Mouse (Mus musculus) thymus, postnatal 14 days (tissue): ENCODE results near the gene Rxfp1.
A peak's percentile ranks its signal among the peaks of the same experiment; 100 is the strongest.
"Not testable (repeated sequence)": the region's sequence is repeated elsewhere in the genome, so short reads cannot be mapped to it uniquely, and the experiment has no call there.

Source experiments
- DNase-seq: peaks from one replicate; pipeline ENCODE4 v3.0.0; 2021

Gene Rxfp1

GRCm38 (mm10) chr3:79737780-79738179 lies at the start of gene Rxfp1:
Rxfp1 (minus strand) TSS chr3:79737880.
- no peak for DNase-seq

DNA sequence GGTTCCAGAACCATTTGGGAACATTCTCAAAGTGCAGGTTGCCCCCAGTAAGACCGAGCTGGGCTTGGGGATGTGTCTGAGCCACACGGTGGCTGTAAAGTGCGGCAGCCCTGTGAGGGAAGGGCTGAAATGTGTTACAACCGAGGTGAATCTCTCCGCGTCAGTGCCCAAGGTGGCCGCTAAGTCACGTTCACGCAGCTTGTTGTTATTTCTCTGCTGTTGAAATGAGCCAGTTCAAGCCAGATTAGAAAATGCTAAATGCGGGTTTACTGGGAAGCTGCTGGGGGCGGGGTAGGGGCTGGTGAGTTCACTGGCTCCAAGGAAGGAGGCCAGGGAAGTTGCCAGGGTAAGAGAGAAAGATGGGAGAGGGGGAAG lies 46.7 kb upstream of the Rxfp1 start:
- DNase-seq, result no peak

GRCm38 (mm10) chr3:79783630-79784361 lies 46.1 kb upstream of the Rxfp1 start:
- no peak for DNase-seq

- DNase-seq, result no peak
These were observed 35.0 kb upstream of the Rxfp1 start for GRCm38 (mm10) chr3:79772701-79773100.

DNA sequence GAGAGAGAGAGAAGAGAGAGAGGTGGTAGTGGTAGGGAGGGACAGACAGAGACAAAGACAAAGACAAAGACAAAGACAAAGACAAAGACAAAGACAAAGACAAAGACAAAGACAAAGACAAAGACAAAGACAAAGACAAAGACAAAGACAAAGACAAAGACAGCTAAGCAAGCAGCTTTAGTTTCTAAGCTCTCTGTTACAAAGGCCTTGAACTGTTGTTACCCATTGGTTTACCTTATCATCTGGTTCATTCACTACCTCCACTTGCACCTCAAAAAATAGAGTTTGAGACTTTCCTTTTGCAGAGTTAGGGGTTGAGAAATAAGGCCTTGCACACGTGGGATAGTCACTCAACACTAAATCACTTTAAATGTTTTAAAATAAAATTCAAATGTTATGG lies 16.1 kb upstream of the Rxfp1 start:
- no peak for DNase-seq

- DNase-seq, result peak; percentile 4
These were observed 8.9 kb upstream of the Rxfp1 start for GRCm38 (mm10) chr3:79746585-79746984.

- no peak for DNase-seq
These were observed 7.4 kb upstream of the Rxfp1 start for GRCm38 (mm10) chr3:79745101-79745500.

GRCm38 (mm10) chr3:79744415-79744814 lies 6.7 kb upstream of the Rxfp1 start:
- DNase-seq, result no peak

DNA sequence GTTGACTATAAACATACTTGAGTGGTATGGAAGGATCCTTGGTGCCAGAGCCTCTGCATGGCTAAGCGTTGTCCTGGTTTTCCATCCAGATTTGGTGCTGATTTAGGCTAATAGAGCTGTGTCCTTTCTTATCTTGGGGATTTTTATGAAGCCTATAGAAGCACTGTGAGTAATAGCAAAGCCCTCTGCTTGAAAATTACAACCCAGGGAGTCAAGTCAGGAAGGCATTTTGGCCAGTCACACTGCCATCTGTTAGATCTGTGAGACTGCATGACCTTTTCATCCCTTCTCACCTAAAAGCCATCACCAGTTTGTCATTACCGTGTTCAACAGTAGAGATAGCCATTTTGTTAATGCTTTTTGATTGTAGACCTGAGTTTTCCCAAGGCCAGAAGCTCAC lies 2.7 kb upstream of the Rxfp1 start:
- no peak for DNase-seq

GRCm38 (mm10) chr3:79738451-79738850 lies 771 bp upstream of the Rxfp1 start:
- no peak for DNase-seq

DNA sequence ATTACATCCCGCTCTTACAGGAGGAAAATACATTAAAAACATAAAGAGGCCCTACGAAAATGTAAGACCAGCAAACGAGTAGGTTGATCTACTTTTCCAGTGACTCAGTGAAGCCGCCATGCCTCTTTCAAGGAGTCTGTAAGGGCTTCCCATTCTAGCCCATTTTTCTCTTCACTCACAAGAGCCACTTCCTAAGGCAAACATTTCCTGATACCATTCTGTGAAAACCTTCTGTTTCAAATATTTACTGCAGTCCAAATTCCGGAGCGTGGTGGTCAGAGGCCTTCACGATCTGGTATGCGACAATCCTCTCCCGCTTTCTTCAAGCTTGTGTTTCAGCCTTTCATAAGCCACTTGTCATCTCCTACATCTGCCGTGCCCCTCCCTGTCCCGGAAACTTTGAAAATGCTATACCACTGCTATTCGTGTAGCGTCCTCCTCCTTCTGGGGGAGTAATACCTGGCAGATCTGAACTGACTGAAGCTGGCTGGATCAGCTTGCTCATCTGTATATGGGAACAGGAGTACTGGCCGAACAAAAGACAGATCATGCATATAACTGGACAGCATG lies 11.1 kb downstream of the Rxfp1 start:
- no peak for DNase-seq

GRCm38 (mm10) chr3:79720756-79721484 lies 16.8 kb downstream of the Rxfp1 start:
- DNase-seq, result no peak

DNA sequence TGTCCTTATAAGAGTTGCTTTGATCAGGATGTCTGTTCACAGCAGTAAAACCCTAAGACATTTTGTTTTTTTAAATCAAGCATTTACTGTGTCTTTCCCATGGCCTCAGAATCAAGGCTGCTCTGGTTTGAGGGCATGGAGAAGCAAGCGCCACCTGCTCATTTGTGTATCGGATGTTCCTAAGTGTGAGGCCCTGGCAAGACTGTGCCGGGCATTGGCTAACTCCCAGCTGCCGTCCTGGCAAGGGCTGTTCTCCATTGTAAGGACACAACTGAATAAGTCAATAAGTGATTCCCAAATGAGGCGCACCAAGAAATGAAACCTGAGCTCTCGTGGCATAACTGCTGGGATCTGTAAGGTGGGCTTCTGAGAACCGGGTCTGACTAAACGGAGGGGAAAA lies 31.2 kb downstream of the Rxfp1 start:
- DNase-seq, result no peak

DNA sequence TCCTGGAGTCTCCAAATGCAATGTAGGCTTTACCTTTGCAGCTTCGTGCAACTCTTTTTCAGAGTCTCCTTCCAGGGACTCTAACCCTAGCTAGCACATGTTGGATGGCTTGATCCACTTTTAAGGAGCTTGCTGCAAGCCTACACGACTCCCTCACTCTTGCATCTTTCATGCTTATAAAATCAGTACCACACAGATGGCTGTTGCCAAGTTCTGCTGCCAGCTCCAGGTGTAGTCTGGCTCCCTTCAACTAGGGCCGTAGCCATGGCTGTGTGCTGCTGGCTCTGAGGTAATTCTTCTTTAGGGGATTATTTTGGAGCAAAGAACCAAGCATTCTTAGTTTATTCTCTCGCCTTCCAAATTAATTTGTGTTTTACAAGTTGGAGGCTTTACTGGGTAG lies 34.5 kb downstream of the Rxfp1 start:
- no peak for DNase-seq

DNA sequence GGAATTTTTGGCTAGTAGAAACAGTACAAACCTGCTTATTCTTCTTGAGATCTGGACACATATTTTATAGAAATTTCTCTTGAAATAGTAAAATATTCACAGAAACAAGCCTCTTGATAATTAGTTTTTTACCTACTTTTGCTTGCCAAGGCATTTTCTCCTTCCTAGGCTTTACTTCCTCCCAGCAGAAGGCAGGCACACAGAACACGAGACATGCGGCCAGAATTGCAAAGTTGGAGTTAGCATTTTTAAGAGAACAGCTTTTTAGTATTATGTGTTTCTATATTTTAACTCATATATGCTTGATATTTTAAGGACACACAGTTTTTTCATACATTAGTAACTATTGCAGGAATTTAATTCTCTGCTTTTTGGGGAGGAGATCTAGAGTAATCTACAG lies 45.7 kb downstream of the Rxfp1 start:
- no peak for DNase-seq

- DNase-seq, result no peak
These were observed 47.5 kb downstream of the Rxfp1 start for GRCm38 (mm10) chr3:79690111-79690651.

DNA sequence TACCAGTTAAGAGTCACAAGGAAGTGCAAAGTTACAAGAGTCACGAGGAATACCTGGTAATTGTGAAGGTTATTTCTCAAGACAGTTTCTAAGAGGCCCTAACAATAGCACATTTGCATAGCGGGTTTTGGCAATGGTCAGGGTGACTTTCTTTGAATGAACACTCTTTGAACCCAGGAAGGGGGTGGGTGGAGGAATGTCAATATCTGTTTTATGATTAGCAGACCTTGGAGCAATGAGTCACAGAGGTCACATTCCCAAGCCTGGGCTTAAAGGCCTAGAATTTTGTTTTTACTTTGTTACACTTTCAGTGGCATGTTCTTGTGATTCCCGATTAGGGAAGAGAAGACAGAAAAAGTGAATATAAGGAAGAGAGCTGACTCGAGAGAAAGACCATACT lies 49.6 kb downstream of the Rxfp1 start:
- DNase-seq, result not testable (repeated sequence)

DNA sequence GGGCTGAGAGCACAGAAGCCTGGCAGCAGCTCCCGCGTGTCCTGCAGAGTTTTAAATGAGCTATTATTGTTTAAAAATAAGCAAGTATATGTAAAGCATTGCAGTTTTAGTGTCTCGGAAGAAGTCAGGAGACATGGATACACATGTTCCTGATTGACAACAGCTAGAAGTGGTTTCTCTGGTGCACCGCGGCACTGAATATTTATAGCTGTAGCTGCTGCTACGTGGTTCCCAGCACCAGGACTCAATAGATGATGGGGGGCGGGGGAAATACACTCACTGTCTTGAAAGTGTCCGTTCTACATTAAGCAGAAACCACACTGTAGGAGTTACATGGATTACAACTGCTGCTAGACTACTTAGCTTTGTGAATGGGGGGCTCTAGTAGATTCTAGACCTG lies 54.2 kb downstream of the Rxfp1 start:
- no peak for DNase-seq

DNA sequence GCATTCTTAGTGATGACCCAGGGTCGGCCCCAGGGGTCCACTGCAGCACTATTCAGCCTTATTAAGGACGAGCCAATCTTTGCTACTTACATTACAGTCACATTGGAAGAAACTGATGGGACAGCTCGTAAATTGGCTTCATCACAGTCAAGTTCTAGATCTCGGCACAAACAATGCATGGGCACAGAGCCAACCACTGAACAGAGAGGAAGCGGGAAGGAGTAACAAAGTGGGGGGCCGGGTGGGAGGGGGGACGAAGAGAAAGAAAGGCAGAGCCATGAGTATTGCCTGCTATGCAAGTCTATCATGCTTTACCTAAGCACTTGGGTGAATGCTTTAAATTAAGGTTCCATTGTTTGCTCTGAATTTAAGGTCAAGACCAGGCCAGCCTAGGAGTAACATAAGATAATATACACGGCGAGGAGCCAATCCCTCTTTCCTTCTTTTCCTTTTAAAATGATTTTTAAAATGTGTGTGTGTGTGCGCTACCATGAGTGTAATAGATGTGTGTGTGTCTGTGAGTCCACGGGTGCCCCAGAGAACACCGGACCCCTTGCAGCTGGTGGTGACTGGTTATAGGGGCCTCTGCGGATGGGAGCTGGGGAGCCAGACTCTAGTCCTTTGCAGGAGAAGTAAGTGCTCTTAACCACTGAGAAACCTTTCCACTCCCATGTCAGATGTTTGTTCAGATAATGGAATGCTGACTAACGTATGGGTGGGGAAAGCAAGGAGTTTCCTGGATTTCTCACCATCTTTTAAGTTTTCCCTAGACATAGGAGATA lies 55.1 kb downstream of the Rxfp1 start:
- DNase-seq, result no peak

DNA sequence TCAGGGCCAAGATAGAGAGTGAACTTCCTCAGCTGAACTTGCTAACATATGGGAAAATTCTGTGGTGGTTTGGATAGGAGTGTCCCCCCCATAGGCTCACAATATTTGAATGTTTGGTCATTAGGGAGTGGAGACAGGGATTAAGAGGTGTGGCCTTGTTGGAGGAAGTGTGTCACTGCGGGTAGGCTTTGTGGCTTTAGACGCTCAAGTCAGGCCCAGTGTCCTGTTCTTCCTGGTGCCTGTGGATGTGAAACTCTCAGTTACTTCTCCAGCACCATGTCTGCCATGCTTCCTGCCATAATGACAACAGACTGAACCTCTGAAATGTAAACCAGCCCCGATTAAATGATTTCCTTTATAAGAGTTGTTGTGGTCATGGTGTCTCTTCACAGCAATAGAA lies 61.3 kb downstream of the Rxfp1 start:
- DNase-seq, result no peak

GRCm38 (mm10) chr3:79674641-79675040 lies 63.0 kb downstream of the Rxfp1 start:
- DNase-seq, result no peak

- peak; percentile 61 for DNase-seq
These were observed 64.6 kb downstream of the Rxfp1 start for GRCm38 (mm10) chr3:79673082-79673481.

DNA sequence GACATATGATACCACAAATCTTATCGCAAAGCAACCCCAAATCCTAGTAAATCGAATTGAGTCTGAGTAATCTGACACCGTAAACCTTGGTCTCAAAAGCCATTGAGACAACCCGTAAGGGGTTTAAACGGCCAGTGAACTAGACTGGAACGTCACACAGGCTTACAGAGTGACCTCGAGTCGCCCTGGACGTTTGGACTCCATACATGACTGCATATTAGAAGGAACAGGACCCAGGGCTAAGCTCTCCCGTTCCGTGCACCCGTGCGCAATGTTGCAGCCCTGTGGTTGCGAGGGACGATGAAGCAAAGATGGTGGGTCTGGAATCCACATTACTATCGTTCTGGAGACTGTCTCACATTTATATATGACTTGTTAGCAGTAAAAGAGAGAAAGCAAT lies 65.5 kb downstream of the Rxfp1 start:
- DNase-seq, result no peak
